Comparison of ENCODE assay signal across 29 mouse cellular contexts in the genomic region with DNA sequence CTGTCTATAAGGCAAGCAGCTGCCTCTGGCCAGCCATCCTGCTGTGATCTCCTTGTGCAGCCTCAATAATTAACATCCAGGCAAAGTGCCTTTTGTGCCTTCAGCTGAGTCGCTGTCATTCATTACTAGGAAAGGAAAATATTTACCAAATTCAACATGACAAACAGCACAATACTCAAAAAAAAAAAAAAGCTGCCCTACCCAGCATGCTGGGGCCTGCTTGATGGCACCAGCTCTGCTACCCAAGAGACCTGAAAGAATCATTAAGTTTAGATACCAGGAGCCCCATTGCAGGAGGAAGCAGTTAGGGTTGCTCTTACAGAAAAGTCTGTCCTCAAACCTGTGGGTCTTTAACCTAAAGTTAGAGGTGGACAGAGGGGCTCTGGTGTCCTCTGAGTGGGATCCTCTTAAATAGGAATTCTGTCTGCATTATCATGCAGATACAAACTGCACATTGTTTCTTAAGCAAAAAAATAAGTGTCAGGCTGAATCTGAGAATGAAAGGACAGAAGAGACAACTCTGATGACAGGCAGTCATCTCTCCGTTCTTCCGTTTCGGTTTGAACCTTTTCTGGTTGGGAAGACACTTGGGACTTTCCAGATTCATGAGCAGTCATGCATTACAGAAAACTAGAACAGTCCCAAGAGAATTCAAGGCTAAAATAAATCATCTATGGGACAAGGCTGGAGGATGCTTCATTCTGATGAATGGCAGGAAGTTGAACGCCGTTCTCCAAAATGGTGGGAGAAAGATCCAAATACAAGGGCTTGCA. TPM values are rescaled to one million over a fixed set of nuclear protein-coding genes. Genes with fewer than 3 reads are reported as not detected.
DNase-seq lines count a peak whose midpoint lies in the region; ATAC-seq and TF ChIP-seq lines count a peak whose summit lies in the region.
"Had no signal": no experiment of that assay in that cellular context is flagged by ENCODE, and none has a peak within 500 bp of the region (broad histone marks: within the 10 kb centered on the region; RNA-seq: fewer than 3 reads in every experiment).

No protein-coding gene starts in this region.

- no peak overlapping the region for H3K27ac ChIP-seq in hindbrain, postnatal 0 days
- H3K27ac ChIP-seq in hindbrain, embryonic 14.5 days: no peak overlapping the region
- H3K27ac ChIP-seq in kidney, embryonic 16.5 days (ENCODE audit: low read length): no peak overlapping the region
- H3K27ac ChIP-seq in CH12.LX (ENCODE audit: insufficient read depth, low read depth): peak overlapping the region; percentile 99
- H3K27ac ChIP-seq: forebrain, embryonic 13.5 days; heart, embryonic 10.5 days; heart, embryonic 15.5 days; hindbrain, embryonic 12.5 days; kidney, postnatal 0 days; limb, embryonic 10.5 days; limb, embryonic 15.5 days; liver, embryonic 14.5 days; midbrain, embryonic 15.5 days; neural tube, embryonic 15.5 days; stomach, embryonic 15.5 days had no signal

- no peaks in the 10 kb centered on the region for H3K9me3 ChIP-seq in hindbrain, postnatal 0 days (ENCODE audit: low read length)
- H3K9me3 ChIP-seq in hindbrain, embryonic 14.5 days (ENCODE audit: control insufficient read depth, low read length): no peaks in the 10 kb centered on the region
- no peaks in the 10 kb centered on the region for H3K9me3 ChIP-seq in kidney, embryonic 16.5 days (ENCODE audit: low read length)
- H3K9me3 ChIP-seq in CH12.LX (replicated peaks; ENCODE audit: low read length): no peaks in the 10 kb centered on the region
- H3K9me3 ChIP-seq: forebrain, embryonic 13.5 days; heart, embryonic 10.5 days; heart, embryonic 15.5 days; hindbrain, embryonic 12.5 days; limb, embryonic 10.5 days; limb, embryonic 15.5 days; midbrain, embryonic 15.5 days; neural tube, embryonic 15.5 days; stomach, embryonic 15.5 days had no signal

- TF ChIP-seq POLR2A in CH12.LX (IDR thresholded peaks at IDR 0.05; ENCODE audit: low read depth, low read length): no peak

- no peaks in the 10 kb centered on the region for H3K27me3 ChIP-seq in hindbrain, postnatal 0 days (ENCODE audit: insufficient read depth, low read length)
- no peaks in the 10 kb centered on the region for H3K27me3 ChIP-seq in hindbrain, embryonic 14.5 days (ENCODE audit: control insufficient read depth, insufficient read depth, low read length)
- H3K27me3 ChIP-seq in kidney, embryonic 16.5 days (ENCODE audit: insufficient read depth, low read length): no peaks in the 10 kb centered on the region
- no peaks in the 10 kb centered on the region for H3K27me3 ChIP-seq in CH12.LX (replicated peaks)
- H3K27me3 ChIP-seq: forebrain, embryonic 13.5 days; heart, embryonic 15.5 days; hindbrain, embryonic 12.5 days; limb, embryonic 15.5 days; midbrain, embryonic 15.5 days; neural tube, embryonic 15.5 days; stomach, embryonic 15.5 days had no signal

- H3K4me2 ChIP-seq in hindbrain, postnatal 0 days (ENCODE audit: low read depth, low read length): no peak overlapping the region
- H3K4me2 ChIP-seq in hindbrain, embryonic 14.5 days (replicated peaks): no peak overlapping the region
- no peak overlapping the region for H3K4me2 ChIP-seq in kidney, embryonic 16.5 days (replicated peaks; ENCODE audit: low read depth, low read length)
- H3K4me2 ChIP-seq in CH12.LX (ENCODE audit: insufficient read depth, low read depth, poor library complexity, severe bottlenecking): peak overlapping the region; percentile 74
- H3K4me2 ChIP-seq: forebrain, embryonic 13.5 days; heart, embryonic 15.5 days; hindbrain, embryonic 12.5 days; limb, embryonic 15.5 days; lung, embryonic 14.5 days; midbrain, embryonic 15.5 days; neural tube, embryonic 15.5 days; stomach, embryonic 15.5 days had no signal

- DNase-seq in hindbrain, postnatal 0 days (ENCODE audit: low spot score): peak; percentile 26
- no peak for DNase-seq in hindbrain, embryonic 14.5 days (ENCODE audit: low spot score)
- DNase-seq in kidney, postnatal 14 days: peak; percentile 3
- peak; percentile 83 for DNase-seq in CH12.LX (ENCODE audit: extremely low read depth)
- DNase-seq in retina, postnatal 1 day: peak; percentile 7
- DNase-seq in layer of hippocampus, adult 11-12 months (ENCODE audit: low spot score): no peak
- DNase-seq: adrenal gland, postnatal 25 days; cerebellum, adult 11 months; cerebellum, adult 9-10 months; cerebellum, postnatal 36 days; gastrocnemius, postnatal 10 days; lung, embryonic 14.5 days; lung, postnatal 14 days; right cerebral cortex, adult 18-20 months; right cerebral cortex, postnatal 4 days had no signal

- H3K36me3 ChIP-seq in hindbrain, postnatal 0 days (ENCODE audit: insufficient read depth, low read length): no peaks in the 10 kb centered on the region
- H3K36me3 ChIP-seq in hindbrain, embryonic 14.5 days (replicated peaks; ENCODE audit: control insufficient read depth, insufficient read depth): no peaks in the 10 kb centered on the region
- H3K36me3 ChIP-seq in kidney, embryonic 16.5 days (ENCODE audit: insufficient read depth, low read length): no peaks in the 10 kb centered on the region
- no peaks in the 10 kb centered on the region for H3K36me3 ChIP-seq in CH12.LX (replicated peaks in 1 of 2; ENCODE audit: control insufficient read depth in 1 of 2, insufficient read depth in 1 of 2, low read length in 1 of 2)
- H3K36me3 ChIP-seq: heart, embryonic 10.5 days; heart, embryonic 15.5 days; hindbrain, embryonic 12.5 days; limb, embryonic 10.5 days; limb, embryonic 15.5 days; midbrain, embryonic 15.5 days; neural tube, embryonic 15.5 days; stomach, embryonic 15.5 days had no signal

- ATAC-seq in hindbrain, postnatal 0 days: no peak
- no peak for ATAC-seq in hindbrain, embryonic 14.5 days (ENCODE audit: low FRiP score)
- no peak for ATAC-seq in kidney, embryonic 16.5 days (ENCODE audit: low FRiP score, low TSS enrichment)
- ATAC-seq: CD4-positive, CD25-positive, alpha-beta regulatory T cell, adult 4 months; forebrain, embryonic 13.5 days; inflammation-experienced regulatory T-cells, adult 6 months; midbrain, embryonic 15.5 days had no signal

- TF ChIP-seq EP300 in CH12.LX (IDR thresholded peaks at IDR 0.05; ENCODE audit: low read length): peak; percentile 93

- no peak overlapping the region for H3K4me3 ChIP-seq in hindbrain, postnatal 0 days (ENCODE audit: low read length)
- H3K4me3 ChIP-seq in hindbrain, embryonic 14.5 days (replicated peaks; ENCODE audit: low read length): no peak overlapping the region
- no peak overlapping the region for H3K4me3 ChIP-seq in kidney, embryonic 16.5 days (ENCODE audit: low read length)
- no peak overlapping the region for H3K4me3 ChIP-seq in CH12.LX (replicated peaks in 1 of 3; ENCODE audit: low read depth in 2 of 3, low read length in 2 of 3, poor library complexity in 1 of 3)
- H3K4me3 ChIP-seq: forebrain, embryonic 13.5 days; heart, embryonic 10.5 days; heart, embryonic 15.5 days; hindbrain, embryonic 12.5 days; limb, embryonic 10.5 days; limb, embryonic 15.5 days; midbrain, embryonic 15.5 days; neural tube, embryonic 15.5 days; stomach, embryonic 15.5 days had no signal

- in situ Hi-C loops in CH12.LX (cut with MboI; ENCODE audit: low pct_ligation_motif_present, low pct_unique_long_range_greater_than_20kb, low sequenced_read_pairs): no loop called here

- H3K4me1 ChIP-seq in hindbrain, postnatal 0 days (ENCODE audit: insufficient read depth, low read length): no peaks in the 10 kb centered on the region
- H3K4me1 ChIP-seq in hindbrain, embryonic 14.5 days (replicated peaks; ENCODE audit: control insufficient read depth, insufficient read depth, low read length): 0 out of 2 replicates have a peak, but pooled peaks cover 5% of the 10 kb centered on the region
- H3K4me1 ChIP-seq in kidney, embryonic 16.5 days (ENCODE audit: insufficient read depth, low read length): no peaks in the 10 kb centered on the region
- H3K4me1 ChIP-seq in CH12.LX (ENCODE audit: control insufficient read depth in 1 of 2, insufficient read depth in 2 of 2): peaks cover 52 to 89% of the 10 kb centered on the region in 2 experiments
- H3K4me1 ChIP-seq: forebrain, embryonic 13.5 days; heart, embryonic 10.5 days; heart, embryonic 15.5 days; limb, embryonic 15.5 days; midbrain, embryonic 15.5 days; neural tube, embryonic 15.5 days; stomach, embryonic 15.5 days had no signal

- dilution Hi-C loops in CH12.LX (cut with MboI; ENCODE audit: extremely low pct_ligation_motif_present, extremely low pct_unique_long_range_greater_than_20kb, low sequenced_read_pairs): no loop called here

- 68% methylated on average over 6 of the region's 6 CpGs for WGBS in hindbrain, postnatal 0 days
- WGBS in hindbrain, embryonic 14.5 days: 60% methylated on average over 6 of the region's 6 CpGs
- WGBS in kidney, embryonic 16.5 days: 62% methylated on average over 6 of the region's 6 CpGs

- no peak overlapping the region for H3K9ac ChIP-seq in hindbrain, postnatal 0 days (replicated peaks; ENCODE audit: low read length)
- no peak overlapping the region for H3K9ac ChIP-seq in hindbrain, embryonic 14.5 days
- no peak overlapping the region for H3K9ac ChIP-seq in kidney, embryonic 16.5 days (replicated peaks; ENCODE audit: low read length)
- H3K9ac ChIP-seq in CH12.LX (ENCODE audit: insufficient read depth, low read depth): peak overlapping the region; percentile 79
- H3K9ac ChIP-seq: forebrain, embryonic 13.5 days; heart, embryonic 15.5 days; hindbrain, embryonic 12.5 days; limb, embryonic 15.5 days; liver, embryonic 14.5 days; lung, embryonic 14.5 days; midbrain, embryonic 15.5 days; neural tube, embryonic 15.5 days; stomach, embryonic 15.5 days had no signal

- no peak for TF ChIP-seq CTCF in hindbrain, postnatal 0 days (IDR thresholded peaks at IDR 0.05; ENCODE audit: low read depth)
- TF ChIP-seq CTCF in CH12.LX (conservative IDR thresholded peaks at IDR 0.05 in 1 of 2, IDR thresholded peaks at IDR 0.05 in 1 of 2; ENCODE audit: low read depth in 2 of 2, low read length in 2 of 2): no peak

- peaks cover 6% of the 10 kb centered on the region; the same call in 1 of the 2 replicates for H3K79me2 ChIP-seq in CH12.LX (replicated peaks; ENCODE audit: control insufficient read depth, extremely low read depth, insufficient read depth, poor library complexity, severe bottlenecking)

- no peak; the same call in none of the 2 replicates for TF ChIP-seq RAD21 in CH12.LX (IDR thresholded peaks at IDR 0.05; ENCODE audit: low read depth, low read length)

TF ChIP-seq in CH12.LX, 34 proteins besides CTCF, POLR2A, EP300 and RAD21 (continues in another document):
- TF ChIP-seq ELF1 (IDR thresholded peaks at IDR 0.05; ENCODE audit: low read depth, low read length) (peak; percentile 43), SIN3A (IDR thresholded peaks at IDR 0.05; ENCODE audit: low read length) (peak; percentile 63), USF2 (conservative IDR thresholded peaks at IDR 0.05; ENCODE audit: low read depth, low read length) (no peak), IRF4 (IDR thresholded peaks at IDR 0.05; ENCODE audit: low read depth, low read length) (peak; percentile 82)

RNA-seq across cellular contexts. Expression of gene Cacna1e, which starts 33.6 kb away (rescaled TPM):
- total RNA-seq in hindbrain, postnatal 0 days (2014; rRNA removed): 57.5 and 58.2 TPM in 2 replicates
- polyA plus RNA-seq in hindbrain, postnatal 0 days (2015; fragmentation: Nextera tagmentation; extraction: Ambion mirVana): 8.0 and 8.9 TPM in 2 replicates
- polyA plus RNA-seq in hindbrain, embryonic 14.5 days (2014; fragmentation: Nextera tagmentation; extraction: Ambion mirVana): 17.7 and 17.8 TPM in 2 replicates
- polyA plus RNA-seq in kidney, embryonic 16.5 days (2015; fragmentation: Nextera tagmentation; extraction: Ambion mirVana): 0.05 and 0.06 TPM in 2 replicates
- total RNA-seq in CH12.LX (2012; rRNA removed): 7.2 and 8.5 TPM in 2 replicates
- total RNA-seq in CH12.LX (2014; rRNA removed): 0.45 and 0.60 TPM in 2 replicates
- 2.2 and 2.5 TPM in 2 replicates for polyA plus RNA-seq in CH12.LX (2012; ENCODE audit: insufficient read length, low read depth)

Comparison
In these comparisons a context has a peak if more than half of its experiments do, and no peak if none do; other contexts are left out.
1. DNase-seq: peak in hindbrain, postnatal 0 days (single experiment), kidney, postnatal 14 days (single experiment), CH12.LX (single experiment) and retina, postnatal 1 day (single experiment); none in hindbrain, embryonic 14.5 days (single experiment) and layer of hippocampus, adult 11-12 months (single experiment).